Mouse (Mus musculus) limb, embryonic 12.5 days (tissue): ENCODE results near the gene Ccdc12. TPM values are rescaled to one million over a fixed set of nuclear protein-coding genes. Genes with fewer than 3 reads are reported as not detected.

Experiments
- ATAC-seq: fragments of 200-750 bp; cut with Nextera tagmentation; 2 replicates; pipeline ENCODE4 v1.8.0; 2017; ENCODE audit warnings: low read depth, moderate TSS enrichment; ENCODE audit not compliant: insufficient number of reproducible peaks, insufficient read depth, low FRiP score, low TSS enrichment
- H3K27ac ChIP-seq: fragments of 300-500 bp; sonication (generic); 2 replicates; pipeline ENCODE4 v1.5.1; 2016; ENCODE audit warnings: mild to moderate bottlenecking, moderate library complexity
- H3K27me3 ChIP-seq: fragments of 300-500 bp; sonication (generic); 2 replicates; pipeline ENCODE4 v1.6.1; 2016; ENCODE audit warnings: mild to moderate bottlenecking, moderate library complexity
- H3K36me3 ChIP-seq: fragments of 300-500 bp; sonication (generic); 2 replicates; pipeline ENCODE4 v1.6.1; 2016; ENCODE audit warnings: mild to moderate bottlenecking, moderate library complexity
- H3K4me1 ChIP-seq: fragments of 300-500 bp; sonication (generic); replicated peaks from 2 replicates; pipeline ENCODE4 v1.6.1; 2016
- H3K4me2 ChIP-seq: fragments of 300-500 bp; sonication (generic); 2 replicates; pipeline ENCODE4 v1.6.1; 2016; ENCODE audit warnings: mild to moderate bottlenecking, moderate library complexity
- H3K4me3 ChIP-seq: fragments of 300-500 bp; sonication (generic); replicated peaks from 2 replicates; pipeline ENCODE4 v1.5.1; 2016; ENCODE audit warnings: mild to moderate bottlenecking
- H3K9ac ChIP-seq: fragments of 300-500 bp; sonication (generic); replicated peaks from 2 replicates; pipeline ENCODE4 v1.6.1; 2016; ENCODE audit warnings: mild to moderate bottlenecking, moderate library complexity
- H3K9me3 ChIP-seq: fragments of 300-500 bp; sonication (generic); 2 replicates; pipeline ENCODE4 v1.6.1; 2016; ENCODE audit warnings: mild to moderate bottlenecking, moderate library complexity
- WGBS: fragments of 180-500 bp; shearing (Covaris S2); methylation state at CpG from one replicate; pipeline ENCODE4 v1.1.7; 2016; 5-methylcytosine and 5-hydroxymethylcytosine counted together
- polyA plus RNA-seq: library from polyadenylated mRNA; unstranded; fragments of >200 nt; fragmentation: Nextera tagmentation; extraction: Ambion mirVana; gene quantifications from 2 replicates; pipeline ENCODE4 v1.2.1, GENCODE M21; 2016

Ccdc12 gene
- polyA plus RNA-seq, 1 experiment from 2014 or later: 133 TPM

DNA sequence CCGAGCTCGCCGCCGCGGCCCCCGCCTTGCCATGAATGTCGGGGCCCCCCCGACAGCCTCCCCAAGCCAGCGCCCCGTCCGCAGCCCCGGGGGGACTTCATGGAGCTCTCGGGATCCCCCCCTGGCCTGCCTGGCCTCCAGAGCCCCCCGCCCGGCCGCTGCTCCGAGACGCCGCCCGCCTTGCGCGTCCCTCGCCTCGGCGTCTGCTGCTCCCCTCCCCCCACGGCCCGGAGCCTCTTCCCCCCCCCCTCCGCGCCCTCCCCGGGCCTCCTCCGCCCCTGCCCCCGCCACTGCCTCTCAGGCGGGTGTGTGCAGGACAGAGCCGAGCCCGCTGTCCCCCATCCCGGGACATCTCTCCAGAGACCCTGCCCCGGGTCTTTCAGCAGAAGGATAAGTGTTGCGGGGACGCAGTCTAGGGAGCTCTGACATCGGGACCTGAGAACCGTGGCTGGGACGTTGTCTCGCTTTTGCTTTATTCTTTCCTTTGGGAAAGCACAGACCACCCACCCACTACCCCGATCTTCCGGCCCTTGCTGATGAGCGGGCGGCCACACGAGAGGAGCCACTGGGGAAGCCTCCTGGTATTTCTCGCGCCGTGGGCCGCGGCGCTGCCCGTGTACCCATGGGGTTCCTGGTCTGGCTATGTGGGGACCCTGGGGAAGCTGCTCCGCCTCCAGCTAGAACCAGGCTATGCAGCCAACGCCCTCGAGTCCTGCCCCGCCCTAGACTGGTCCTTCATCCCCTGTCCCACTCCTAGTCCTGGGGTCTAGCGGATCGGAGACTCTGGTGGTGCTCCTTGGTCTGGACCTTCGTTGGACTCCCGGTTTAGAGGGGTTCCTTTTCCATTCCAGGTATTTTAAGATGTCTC, 87.4 kb downstream of the Ccdc12 start:
- Histone ChIP-seq H3K4me1 (peaks cover 70% of the 10 kb centered on the region), H3K9me3 (no peaks in the 10 kb centered on the region), H3K9ac (peak overlapping the region; percentile 94), H3K4me3 (peak overlapping the region; percentile 82), H3K36me3 (peaks cover 10% of the 10 kb centered on the region), H3K4me2 (peak overlapping the region; percentile 78), H3K27ac (peak overlapping the region; percentile 95), H3K27me3 (peaks cover 58% of the 10 kb centered on the region)
- ATAC-seq: peak; percentile 48; the same call in 1 of the 2 replicates
- 2% methylated on average over 46 of the region's 63 CpGs for WGBS

DNA sequence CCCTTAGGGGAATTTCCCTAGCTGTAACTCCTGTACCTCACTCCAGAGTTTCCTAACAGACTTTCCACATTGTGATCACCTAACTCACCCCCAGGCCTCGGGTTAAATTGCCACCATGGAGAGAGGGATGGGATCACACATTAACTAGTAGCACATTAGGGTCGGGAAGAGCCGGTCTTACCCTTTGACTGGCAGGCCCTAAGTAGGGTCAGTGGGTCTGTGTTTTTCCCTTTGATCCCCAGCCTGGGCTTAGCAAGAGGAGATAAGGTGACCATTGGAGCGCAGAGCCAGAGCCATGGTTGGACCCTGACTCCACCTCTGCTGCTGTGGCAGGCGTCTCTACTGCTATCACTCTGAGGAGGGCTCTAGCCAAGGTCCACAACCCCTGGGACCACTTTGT, 89.4 kb downstream of the Ccdc12 start:
- Histone ChIP-seq H3K9me3 (no peaks in the 10 kb centered on the region), H3K36me3 (no peaks in the 10 kb centered on the region), H3K9ac (no peak overlapping the region), H3K4me1 (peaks cover 78% of the 10 kb centered on the region), H3K4me3 (no peak overlapping the region), H3K27ac (no peak overlapping the region), H3K27me3 (peaks cover 57% of the 10 kb centered on the region), H3K4me2 (peak overlapping the region; percentile 18; the same call in 1 of the 2 replicates)
- no peak for ATAC-seq
- 11% methylated on average over 5 of the region's 5 CpGs for WGBS

DNA sequence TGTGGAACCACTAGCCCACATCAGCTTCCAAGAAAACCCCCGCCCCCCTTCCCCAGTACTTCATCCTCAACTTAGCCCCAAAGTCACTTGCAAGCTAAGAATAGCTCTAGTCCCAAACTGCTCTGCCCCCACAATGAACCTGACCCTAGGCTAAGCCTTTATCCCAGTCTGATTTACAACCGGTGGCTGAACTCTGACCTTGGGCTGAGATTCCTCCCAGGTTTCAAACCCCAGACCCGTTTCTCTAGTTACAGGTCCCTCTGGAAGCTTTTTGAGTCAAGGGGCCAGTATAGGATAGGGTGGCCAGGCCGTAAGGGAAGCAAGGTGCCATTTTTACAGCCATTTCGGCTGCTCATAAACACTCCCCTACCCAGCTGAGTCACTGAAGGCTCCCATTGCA, 89.9 kb downstream of the Ccdc12 start:
- Histone ChIP-seq H3K4me3 (no peak overlapping the region), H3K4me1 (peaks cover 78% of the 10 kb centered on the region), H3K27ac (peak overlapping the region; percentile 84), H3K9ac (no peak overlapping the region), H3K27me3 (peaks cover 52% of the 10 kb centered on the region), H3K36me3 (no peaks in the 10 kb centered on the region), H3K9me3 (no peaks in the 10 kb centered on the region), H3K4me2 (peak overlapping the region; percentile 28)
- WGBS: 14% methylated on average over 5 of the region's 5 CpGs
- ATAC-seq: peak; percentile 27

DNA sequence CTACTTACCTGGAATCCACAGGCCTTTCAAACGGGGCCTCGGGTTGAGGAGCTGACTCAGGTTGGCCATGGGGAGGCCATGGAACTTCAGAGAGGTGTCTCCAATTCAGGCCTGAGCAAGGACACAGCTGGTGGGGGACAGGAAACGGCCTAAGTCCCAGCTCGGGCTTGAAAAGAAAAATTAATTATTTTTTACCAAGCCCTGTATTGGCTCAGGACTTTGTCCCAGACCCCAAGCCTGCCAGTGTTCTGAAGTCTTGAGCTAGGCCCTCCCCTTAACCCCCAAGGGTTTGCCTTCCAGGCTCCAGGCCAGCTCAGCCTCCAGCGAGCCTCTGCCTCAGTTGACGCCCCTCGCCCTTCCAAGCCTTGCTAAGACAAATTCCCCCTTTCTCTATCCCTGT, 90.7 kb downstream of the Ccdc12 start, which contains the start of gene Pth1r:
Gene Pth1r (minus strand): TSS at position 185 of the 400 bp plus-strand sequence.
- no peaks in the 10 kb centered on the region for H3K9me3 ChIP-seq
- H3K4me3 ChIP-seq: no peak within 1 kb of the TSS
- 36% methylated on average over 7 of the region's 7 CpGs for WGBS
- peaks cover 50% of the 10 kb centered on the region for H3K27me3 ChIP-seq
- no peak for ATAC-seq
- no peak within 1 kb of the TSS for H3K9ac ChIP-seq
- no peaks in the 10 kb centered on the region for H3K36me3 ChIP-seq
- peak within 1 kb of the TSS; percentile 28 for H3K4me2 ChIP-seq
- H3K4me1 ChIP-seq: peaks cover 78% of the 10 kb centered on the region
- H3K27ac ChIP-seq: peak within 1 kb of the TSS; percentile 84

DNA sequence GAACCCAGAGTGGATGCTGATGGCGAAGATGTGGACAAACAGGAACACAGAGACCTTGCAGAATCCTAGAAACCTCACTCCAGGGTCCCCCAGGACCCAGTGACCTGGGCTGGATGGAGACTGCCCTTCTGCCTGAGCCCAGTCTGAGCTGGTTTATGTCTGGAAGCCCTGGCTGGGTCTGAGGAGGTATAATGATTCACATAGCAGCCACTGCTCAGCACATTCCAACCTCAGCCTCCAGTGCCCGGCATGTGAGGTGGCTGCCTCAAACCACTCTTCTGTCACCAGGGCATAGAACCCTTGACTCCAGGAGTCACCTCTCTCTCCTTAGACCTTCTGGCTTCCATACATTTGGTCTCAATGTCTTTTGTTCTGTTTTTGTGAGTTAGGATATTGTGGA, 92.1 kb downstream of the Ccdc12 start:
- Histone ChIP-seq H3K4me3 (no peak overlapping the region), H3K27ac (0 out of 2 replicates have a peak overlapping the region, but pooled peaks have one; percentile 13), H3K9ac (no peak overlapping the region), H3K9me3 (no peaks in the 10 kb centered on the region), H3K36me3 (no peaks in the 10 kb centered on the region), H3K27me3 (peaks cover 57% of the 10 kb centered on the region), H3K4me1 (peaks cover 84% of the 10 kb centered on the region), H3K4me2 (no peak overlapping the region)
- ATAC-seq: no peak
- WGBS: 62% methylated on average over 2 of the region's 2 CpGs

DNA sequence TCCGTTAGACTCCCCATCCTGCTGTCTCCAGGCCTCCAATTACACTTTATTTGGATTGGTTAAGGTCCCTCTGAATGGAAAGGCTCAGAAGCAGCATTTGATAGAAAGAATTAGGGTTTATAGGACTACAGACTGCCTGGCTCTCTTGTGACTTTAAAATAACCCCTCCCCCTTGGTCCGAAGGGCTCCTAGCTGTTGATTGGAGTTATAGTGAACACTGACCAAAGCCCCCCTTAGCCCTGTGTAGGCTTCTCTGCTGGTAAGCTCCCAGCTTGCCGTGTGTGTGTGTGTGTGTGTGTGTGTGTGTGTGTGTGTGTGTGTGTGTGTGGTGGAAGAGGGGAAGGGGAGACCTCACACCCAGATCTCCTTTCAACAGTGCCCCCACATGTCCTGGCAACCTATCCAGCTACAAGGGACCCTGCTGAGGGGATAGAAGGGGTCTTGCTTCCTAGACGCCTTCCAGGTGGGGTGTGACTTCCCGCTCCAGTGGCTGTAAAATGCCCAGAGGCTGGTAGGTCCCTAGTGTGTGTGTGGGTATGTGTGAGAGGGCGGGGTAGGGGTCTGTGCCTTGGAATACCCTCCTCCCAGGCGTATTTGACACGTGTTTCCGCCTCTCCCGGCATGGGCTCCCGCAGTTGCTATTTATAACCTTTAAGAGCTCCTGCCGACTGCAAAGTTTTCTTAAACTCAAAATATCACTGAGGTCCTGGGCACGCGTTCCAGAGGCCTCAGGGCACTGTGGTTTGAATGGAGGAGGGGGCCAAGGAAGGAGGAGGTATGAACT, 94.3 kb downstream of the Ccdc12 start:
- peak overlapping the region; percentile 47 for H3K4me2 ChIP-seq
- 8% methylated on average over 14 of the region's 14 CpGs for WGBS

DNA sequence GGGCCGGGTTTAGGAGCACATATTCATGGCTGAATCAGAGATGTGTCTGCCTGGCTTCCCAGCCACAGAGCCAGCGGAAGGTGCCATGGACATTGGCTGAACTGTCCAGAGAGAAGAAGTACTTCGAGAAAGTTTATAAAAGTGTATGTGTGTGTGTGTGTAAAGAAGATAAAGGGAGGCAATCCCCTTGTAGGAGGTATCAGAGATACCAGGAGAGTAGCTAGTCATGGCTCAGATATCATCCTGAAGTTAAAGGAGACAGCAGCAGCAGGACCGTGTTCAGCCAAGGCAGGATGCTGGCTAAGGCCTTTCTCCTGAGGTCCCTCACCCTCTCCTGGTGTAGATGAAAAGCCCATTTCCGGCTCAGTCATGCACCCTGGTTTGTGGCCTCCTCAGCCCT, 95.1 kb downstream of the Ccdc12 start:
- WGBS: 79% methylated on average over 5 of the region's 5 CpGs

More for the DNA sequence above, 94.3 kb downstream of the Ccdc12 start:
- H3K4me3 ChIP-seq: no peak overlapping the region
- ATAC-seq: peak; percentile 46
- H3K27me3 ChIP-seq: peaks cover 38% of the 10 kb centered on the region
- H3K36me3 ChIP-seq: no peaks in the 10 kb centered on the region
- H3K9ac ChIP-seq: no peak overlapping the region
- H3K4me1 ChIP-seq: peaks cover 71% of the 10 kb centered on the region
- no peaks in the 10 kb centered on the region for H3K9me3 ChIP-seq
- peak overlapping the region; percentile 86 for H3K27ac ChIP-seq

DNA sequence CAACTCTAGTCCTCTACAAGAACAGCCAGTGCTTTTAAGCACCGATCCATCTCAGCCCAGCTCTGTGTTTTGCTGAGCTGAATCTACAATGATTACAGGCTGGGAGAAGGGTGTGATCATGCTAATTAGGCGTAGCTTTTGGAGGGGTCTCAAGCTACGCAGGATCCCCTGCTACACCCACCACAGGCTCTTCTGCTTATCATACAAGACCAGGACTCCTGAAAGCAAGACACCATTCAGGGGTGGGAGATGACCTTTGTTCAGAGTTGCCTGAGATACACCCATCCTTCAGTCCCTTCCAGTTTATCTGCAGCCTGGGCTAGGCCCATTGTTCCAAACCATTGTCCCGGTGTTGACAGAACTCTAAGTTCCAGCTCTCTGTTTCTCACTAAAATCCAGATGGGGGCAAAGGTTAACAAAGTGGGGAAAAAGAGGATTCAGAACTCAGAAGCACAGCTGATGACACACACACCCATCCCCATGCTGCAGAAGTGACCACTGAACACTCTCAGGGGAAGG, 96.7 kb downstream of the Ccdc12 start:
- Histone ChIP-seq H3K27ac (no peak overlapping the region), H3K4me3 (no peak overlapping the region)
- WGBS: 89% methylated on average over 4 of the region's 4 CpGs

More for the DNA sequence above, 95.1 kb downstream of the Ccdc12 start:
- peaks cover 44% of the 10 kb centered on the region for H3K27me3 ChIP-seq
- peak overlapping the region; percentile 47; the same call in 1 of the 2 replicates for H3K4me2 ChIP-seq
- H3K36me3 ChIP-seq: no peaks in the 10 kb centered on the region
- H3K9ac ChIP-seq: no peak overlapping the region
- no peak overlapping the region for H3K4me3 ChIP-seq
- H3K9me3 ChIP-seq: no peaks in the 10 kb centered on the region
- peak overlapping the region; percentile 86 for H3K27ac ChIP-seq
- no peak for ATAC-seq
- H3K4me1 ChIP-seq: peaks cover 62% of the 10 kb centered on the region

DNA sequence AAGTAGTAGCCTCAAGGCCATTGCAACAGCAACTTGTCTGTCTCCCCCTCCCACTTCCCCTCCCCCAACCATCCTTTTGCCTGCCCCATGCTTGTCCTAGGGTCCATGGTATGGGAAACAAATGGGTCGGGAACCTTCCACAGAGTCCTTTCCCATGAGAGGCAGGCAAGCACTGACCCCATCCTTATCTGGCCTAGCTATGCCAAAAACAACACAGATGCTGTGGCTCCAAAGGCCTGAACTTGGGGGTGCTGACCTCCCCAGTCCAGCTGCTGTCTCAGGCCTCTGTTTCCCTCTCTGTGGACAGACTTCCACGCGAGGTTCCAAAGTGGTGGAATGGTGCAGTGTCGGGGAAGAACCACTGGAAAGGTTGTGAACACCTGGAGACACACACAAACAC, 97.5 kb downstream of the Ccdc12 start:
- H3K4me3 ChIP-seq: no peak overlapping the region
- no peak overlapping the region for H3K9ac ChIP-seq
- ATAC-seq: no peak
- no peaks in the 10 kb centered on the region for H3K36me3 ChIP-seq
- no peak overlapping the region for H3K27ac ChIP-seq
- no peaks in the 10 kb centered on the region for H3K9me3 ChIP-seq
- no peak overlapping the region for H3K4me2 ChIP-seq
- 77% methylated on average over 4 of the region's 4 CpGs for WGBS
- peaks cover 42% of the 10 kb centered on the region for H3K4me1 ChIP-seq
- H3K27me3 ChIP-seq: peaks cover 37% of the 10 kb centered on the region

More for the DNA sequence above, 96.7 kb downstream of the Ccdc12 start:
- peaks cover 40% of the 10 kb centered on the region for H3K27me3 ChIP-seq
- ATAC-seq: no peak
- no peaks in the 10 kb centered on the region for H3K36me3 ChIP-seq
- H3K9me3 ChIP-seq: no peaks in the 10 kb centered on the region
- H3K4me1 ChIP-seq: peaks cover 47% of the 10 kb centered on the region
- no peak overlapping the region for H3K4me2 ChIP-seq
- no peak overlapping the region for H3K9ac ChIP-seq

DNA sequence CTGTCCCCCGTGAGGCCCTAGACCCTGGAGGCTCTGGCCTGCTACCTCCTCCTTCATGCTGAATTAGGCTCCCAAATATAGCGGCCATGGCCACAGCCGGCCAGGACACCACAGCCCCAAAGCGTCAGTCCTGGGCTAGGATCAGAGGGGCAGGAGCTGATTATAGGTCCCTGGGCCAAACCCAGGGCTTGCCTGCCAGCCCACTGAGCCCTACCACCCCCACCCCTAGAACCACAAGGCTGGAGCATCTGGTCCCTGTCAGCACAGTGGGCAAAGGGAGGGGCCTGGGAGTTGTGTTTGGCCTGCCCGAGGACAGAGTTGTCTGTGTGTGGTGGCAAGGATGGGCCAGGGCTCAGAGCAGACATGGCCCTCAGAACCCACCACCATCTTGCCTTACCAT, 101.5 kb downstream of the Ccdc12 start:
- peaks cover 36% of the 10 kb centered on the region for H3K4me1 ChIP-seq
- no peak overlapping the region for H3K4me3 ChIP-seq
- H3K36me3 ChIP-seq: no peaks in the 10 kb centered on the region
- H3K9ac ChIP-seq: no peak overlapping the region
- 76% methylated on average over 5 of the region's 5 CpGs for WGBS
- H3K4me2 ChIP-seq: no peak overlapping the region
- no peak overlapping the region for H3K27ac ChIP-seq
- no peak for ATAC-seq
- peaks cover 19% of the 10 kb centered on the region for H3K27me3 ChIP-seq
- H3K9me3 ChIP-seq: no peaks in the 10 kb centered on the region

DNA sequence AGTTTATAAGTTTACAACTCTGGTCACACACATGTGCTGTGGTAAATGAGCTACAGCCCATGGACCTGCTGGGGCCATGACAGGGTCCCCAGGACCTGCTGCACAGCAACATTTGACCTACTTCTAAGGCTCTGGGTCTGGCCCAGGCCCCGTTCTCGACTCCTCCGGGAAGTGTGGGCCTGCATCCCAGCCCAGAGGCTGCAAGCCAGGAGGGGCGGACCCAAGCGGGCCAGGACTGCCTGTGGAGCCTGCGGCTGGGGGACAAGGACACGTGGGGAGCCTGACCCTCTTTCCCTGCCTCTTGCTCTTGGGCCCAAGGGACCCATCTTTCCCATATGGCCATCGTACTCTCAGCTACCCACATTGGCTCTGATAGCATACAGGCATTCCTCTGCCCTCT, 102.3 kb downstream of the Ccdc12 start:
- Histone ChIP-seq H3K36me3 (no peaks in the 10 kb centered on the region), H3K27ac (no peak overlapping the region), H3K4me2 (no peak overlapping the region), H3K9me3 (no peaks in the 10 kb centered on the region), H3K9ac (0 out of 2 replicates have a peak overlapping the region, but pooled peaks have one; percentile 27), H3K27me3 (peaks cover 24% of the 10 kb centered on the region), H3K4me1 (peaks cover 36% of the 10 kb centered on the region), H3K4me3 (no peak overlapping the region)
- ATAC-seq: no peak
- WGBS: 71% methylated on average over 8 of the region's 8 CpGs
